Mouse (Mus musculus): ENCODE measurements around the gene Zdhhc4. TPM values are rescaled to one million over a fixed set of nuclear protein-coding genes. Genes with fewer than 3 reads are reported as not detected.

Gene Zdhhc4
- 53.3 and 63.0 TPM in 2 replicates for polyA plus RNA-seq (2012; rRNA removed)

DNA sequence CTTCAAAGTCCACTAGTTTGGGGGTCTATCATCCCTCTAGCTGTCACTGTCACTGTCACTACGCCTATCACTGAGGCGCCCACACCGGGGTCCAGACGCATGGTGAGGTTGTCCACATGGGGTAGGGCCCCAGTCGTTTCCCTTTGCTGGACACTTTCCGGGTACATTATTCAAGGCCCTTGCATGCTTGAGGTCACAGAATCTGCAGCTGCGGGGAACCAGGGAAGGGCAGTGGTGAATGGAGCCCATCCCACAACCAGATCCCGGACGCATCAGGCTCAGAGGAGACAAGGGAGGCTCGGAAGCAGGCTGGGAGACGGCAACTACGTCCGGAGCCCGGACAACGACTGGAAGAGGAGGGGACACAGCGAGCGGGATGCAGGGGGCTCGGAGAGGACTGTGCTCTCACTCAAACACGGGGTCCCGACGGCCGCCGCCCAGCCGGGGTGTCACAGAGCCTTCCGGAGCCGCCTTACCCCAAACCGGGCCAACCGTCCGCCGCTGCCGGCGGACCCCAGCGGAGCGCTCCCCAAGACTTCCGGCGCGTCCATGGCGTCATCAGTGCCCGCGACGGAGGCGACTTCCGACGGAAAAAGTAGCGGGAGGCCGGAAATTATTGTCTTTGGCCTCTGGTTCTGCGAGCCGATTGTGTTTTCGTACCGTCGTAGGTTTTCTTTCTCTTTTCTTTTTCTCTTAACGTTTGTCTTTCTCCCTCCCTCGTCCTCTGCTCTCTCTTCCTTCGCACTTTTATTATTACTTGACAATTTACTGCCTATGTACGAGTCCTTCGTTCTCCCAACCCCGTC lies at the start of gene Zdhhc4:
Gene Zdhhc4 (minus strand): TSS at position 567 of the 806 bp plus-strand sequence.
- peak; percentile 88 for DNase-seq (ENCODE audit: low read depth, low spot score)
- WGBS: under 1% methylated on average over 57 of the region's 57 CpGs

DNA sequence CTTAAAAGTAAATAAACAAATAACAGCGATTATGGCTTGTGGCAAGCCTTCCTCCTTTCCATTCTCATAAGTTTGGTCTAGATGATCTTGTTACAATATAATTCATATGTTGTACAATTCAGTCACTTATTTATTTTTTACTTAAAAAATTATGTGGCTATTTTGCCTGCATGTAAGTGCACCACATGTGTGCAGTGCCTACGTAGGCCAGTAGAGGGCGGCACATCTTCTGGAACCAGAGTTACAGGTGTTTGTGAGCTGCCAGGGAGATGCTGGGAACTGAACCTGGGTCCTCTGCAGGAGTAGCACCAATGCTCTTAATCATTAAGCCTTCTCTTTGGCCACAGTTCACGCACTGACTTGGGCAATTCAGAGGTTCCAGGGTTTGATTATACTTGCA lies 47.1 kb upstream of the Zdhhc4 start:
- 88% methylated on average over 4 of the region's 4 CpGs for WGBS
- DNase-seq (ENCODE audit: low read depth, low spot score): no peak

DNA sequence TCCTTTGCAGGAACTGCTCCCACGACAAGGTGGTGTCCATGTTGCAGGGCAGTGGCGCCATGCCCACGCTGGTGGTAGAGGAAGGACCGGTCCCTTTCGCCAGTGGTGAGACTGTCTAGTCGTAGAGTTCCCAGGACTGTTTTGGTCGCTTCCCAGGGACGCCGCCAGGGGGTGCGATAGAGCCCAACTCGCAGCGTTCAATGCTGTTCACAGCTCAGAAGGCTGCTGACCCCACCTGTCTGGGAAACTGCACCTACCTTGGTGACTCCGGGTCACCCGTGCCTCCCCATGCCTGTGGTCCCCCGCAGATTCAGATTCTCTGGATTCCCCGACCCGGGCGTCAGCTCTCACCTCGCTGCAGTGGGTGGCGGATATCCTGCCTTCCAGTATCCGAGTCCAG lies 46.2 kb upstream of the Zdhhc4 start:
- 4% methylated on average over 21 of the region's 21 CpGs for WGBS
- no peak for DNase-seq (ENCODE audit: low read depth, low spot score)

DNA sequence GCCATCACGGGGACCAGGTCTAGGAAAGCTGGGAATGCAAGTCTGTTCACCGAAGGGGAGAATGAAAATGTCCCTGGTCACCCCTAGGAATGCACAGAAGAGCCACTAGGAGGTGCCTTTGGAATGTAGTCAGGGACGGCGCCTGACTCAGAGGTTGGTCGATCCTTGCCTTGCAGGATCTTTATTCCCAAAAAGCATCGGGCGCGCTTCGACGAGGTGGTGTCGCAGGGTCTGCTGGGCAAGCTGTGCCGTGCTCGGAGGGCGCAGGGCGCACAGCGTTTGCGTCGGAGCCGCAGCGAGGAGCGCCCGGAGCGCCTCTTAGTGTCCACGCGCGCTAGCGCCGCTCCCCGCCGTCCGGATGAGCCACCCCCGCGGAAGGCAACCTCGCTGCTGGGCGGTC lies 43.8 kb upstream of the Zdhhc4 start:
- WGBS: 2% methylated on average over 35 of the region's 35 CpGs
- no peak for DNase-seq (ENCODE audit: low read depth, low spot score)

DNA sequence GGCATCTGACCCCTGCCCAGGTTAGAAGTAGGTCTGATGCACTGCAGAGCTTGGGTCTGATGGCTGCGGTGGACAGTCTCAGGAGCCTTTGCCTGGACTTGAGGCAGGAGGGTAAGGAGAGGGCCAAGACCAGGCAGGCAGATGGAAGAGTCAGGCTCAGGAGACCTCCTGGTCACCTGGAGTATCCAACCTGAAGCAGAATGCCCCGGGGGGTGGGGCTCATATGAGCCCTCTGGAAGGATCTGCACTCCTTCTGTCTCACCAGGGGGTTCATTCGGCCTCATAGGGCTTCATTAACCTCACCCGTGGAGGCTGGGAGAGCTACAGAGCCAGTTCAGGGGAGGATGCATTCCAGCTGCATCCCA lies 42.1 kb upstream of the Zdhhc4 start:
- 56% methylated on average over 4 of the region's 4 CpGs for WGBS
- DNase-seq (ENCODE audit: low read depth, low spot score): no peak

DNA sequence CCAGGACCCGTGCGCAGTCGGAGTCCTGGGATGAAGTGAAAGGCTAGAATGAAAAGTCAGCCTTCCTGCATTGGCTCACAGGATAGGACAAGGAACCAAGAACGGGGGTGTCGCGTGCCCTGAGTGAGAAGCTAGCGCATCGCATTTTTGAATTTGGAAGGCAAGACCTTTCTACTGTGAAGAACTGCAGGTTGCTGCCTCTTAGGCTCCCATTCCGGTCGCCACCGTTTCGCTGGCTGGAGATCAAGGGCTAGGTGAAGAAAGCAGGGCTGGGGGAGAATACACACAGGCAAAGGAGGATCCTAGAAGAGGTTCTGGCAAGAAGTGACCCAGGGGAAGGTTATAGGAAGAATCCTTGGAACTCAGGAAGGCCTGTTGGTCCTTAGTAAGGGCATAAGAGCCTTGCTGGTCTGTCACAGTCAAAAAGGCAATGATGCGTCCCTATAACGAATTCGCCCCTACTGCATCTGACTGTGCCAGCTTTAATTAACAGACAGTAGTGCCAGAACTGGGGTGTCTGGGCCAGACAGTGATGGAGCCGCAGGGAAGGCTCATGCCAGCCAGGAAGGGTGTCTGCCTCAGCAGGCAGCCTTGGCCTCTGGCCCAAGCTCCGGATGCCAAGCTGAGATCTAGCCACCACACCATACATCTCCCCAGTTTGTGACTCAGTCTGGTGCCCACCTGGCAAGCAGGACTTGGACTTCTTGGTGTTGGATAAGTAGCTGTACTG lies 41.5 kb upstream of the Zdhhc4 start:
- no peak for DNase-seq (ENCODE audit: low read depth, low spot score)
- 29% methylated on average over 17 of the region's 17 CpGs for WGBS

DNA sequence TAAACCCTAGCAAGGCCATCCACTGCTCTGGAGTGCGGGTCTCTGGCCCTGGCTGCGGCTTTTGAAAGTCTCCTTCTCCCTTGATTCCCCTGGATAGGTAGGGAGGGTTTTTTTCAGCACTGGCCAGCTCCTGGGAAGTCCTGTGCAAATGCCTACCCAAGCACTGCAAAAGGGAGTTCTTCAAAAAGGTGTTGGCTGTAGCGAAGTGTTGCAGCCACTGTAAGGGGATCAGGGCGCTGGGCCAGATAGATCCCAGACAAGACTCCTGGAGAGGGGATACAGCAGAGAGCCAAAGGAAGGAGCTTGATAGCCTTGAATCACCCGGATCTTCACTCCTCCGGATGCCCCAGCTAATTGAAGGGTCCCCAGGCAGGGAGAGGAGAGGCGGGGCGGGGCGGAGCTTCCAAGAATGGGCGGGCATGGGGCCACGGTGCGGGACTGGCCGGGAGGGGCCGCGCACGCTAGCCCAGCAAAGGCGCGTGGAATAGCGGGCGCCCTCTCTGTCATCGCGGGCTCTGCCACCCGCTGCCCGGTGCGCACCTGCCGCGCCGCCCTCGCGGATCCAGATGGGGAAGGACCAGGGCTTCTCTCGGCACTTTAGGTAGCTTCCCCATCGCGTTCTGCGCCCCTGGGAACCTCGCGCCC lies 40.7 kb upstream of the Zdhhc4 start:
- WGBS: 2% methylated on average over 36 of the region's 36 CpGs
- no peak for DNase-seq (ENCODE audit: low read depth, low spot score)

DNA sequence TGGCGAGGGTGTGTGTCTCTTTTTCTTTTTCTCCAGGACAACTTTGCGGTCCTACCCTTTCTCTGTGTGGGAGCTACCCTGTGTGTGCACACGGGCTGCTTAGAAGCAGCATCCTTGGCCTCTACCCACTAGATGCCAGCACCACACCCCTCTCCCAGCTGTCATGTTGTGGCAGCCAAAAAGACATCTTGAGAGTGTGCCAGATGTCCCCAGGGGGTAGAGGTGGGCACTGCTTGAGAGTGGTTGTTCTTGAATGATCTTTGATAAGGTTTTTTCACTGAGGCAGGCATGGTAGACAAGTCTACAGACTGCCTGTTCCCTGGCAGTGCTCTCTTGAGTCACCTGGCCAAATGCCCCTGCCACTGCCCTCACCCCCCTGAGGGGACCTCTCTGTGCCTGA lies 38.9 kb upstream of the Zdhhc4 start:
- DNase-seq (ENCODE audit: low read depth, low spot score): no peak
- WGBS: 62% methylated on average over 3 of the region's 3 CpGs

DNA sequence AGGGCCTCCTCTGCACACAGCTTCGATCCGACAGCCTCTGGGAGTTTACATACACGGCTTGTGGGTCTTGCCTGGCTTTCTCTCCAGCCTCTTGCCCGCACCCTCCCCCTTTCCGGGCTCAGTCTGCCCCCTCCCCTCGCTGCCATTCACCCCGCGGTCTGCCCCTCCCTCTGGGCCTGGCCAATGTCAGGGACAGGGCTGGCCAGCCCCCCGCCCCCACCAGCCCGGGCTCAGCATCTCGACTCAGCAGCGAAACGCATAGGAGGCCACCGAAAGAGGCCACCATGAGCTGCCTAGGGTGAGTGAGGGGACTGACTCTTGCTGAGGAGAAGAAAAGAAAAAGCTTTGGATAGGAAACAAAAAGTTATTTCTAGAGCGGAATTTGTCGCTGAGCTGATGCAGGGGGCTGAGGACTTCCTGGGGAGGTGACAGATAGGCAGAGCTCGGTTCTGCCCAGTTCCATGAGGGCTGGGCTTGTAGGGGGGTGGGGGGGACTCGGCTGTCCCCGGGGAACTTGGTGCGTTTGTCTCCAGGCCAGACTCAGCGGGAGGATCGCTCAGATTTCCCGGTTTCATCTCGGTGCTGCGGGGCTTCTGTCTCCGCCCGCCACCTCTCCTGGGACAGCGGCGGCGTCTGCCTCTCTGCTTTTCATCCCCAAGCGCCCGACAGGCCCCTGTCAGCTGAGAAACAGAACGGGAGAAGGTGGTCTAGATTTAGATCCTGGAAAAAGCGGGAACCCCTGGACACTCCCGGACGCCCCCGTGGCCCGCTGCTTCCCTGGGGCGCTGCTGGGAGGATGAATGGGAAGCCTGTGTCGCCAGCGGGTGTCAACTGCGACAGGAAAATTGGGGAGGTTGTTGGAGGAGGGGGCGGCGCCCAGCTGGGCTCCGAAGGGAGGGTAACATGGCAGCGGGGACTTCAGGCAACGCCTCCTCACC lies 34.9 kb upstream of the Zdhhc4 start:
- WGBS: 2% methylated on average over 47 of the region's 47 CpGs
- no peak for DNase-seq (ENCODE audit: low read depth, low spot score)

DNA sequence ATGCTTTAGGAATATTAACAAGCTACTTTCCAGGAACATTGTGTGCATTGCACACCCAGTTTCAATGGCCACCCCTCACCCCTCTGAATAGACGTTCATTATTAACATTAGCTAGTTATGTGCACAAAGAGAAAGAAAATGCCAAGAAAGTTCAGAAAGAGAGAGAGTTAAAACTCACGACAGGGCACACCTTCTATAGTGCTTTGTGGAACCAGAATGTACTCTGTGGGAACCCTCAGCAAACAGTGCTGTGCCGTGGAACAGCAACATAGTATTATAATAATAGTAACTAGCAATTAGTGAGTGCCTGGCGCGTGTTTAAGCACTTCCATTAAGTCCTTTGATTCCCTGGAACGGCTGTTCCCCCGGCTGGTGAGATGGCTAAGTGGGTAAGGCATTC lies 32.4 kb upstream of the Zdhhc4 start:
- no peak for DNase-seq (ENCODE audit: low read depth, low spot score)
- 59% methylated on average over 7 of the region's 7 CpGs for WGBS

DNA sequence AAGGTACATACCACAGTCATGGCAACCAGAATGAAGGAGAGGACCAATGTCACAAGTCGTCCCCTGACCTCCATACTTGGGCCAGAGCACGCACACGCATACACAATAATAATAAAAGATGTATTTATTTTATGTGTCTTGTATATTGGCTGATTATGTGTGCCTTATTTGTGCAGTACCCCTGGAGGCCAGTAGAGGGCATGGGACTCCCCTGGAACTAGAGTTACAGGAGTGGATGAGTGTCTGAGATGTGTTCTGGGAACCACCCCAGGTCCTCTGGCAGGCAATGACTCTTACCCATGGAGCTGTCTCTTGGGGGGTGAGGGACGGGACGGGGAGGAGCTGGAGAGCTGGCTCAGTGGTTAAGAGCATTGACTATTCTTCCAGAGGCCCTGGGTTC lies 30.9 kb upstream of the Zdhhc4 start:
- DNase-seq (ENCODE audit: low read depth, low spot score): no peak
- WGBS: 70% methylated on average over 5 of the region's 5 CpGs

DNA sequence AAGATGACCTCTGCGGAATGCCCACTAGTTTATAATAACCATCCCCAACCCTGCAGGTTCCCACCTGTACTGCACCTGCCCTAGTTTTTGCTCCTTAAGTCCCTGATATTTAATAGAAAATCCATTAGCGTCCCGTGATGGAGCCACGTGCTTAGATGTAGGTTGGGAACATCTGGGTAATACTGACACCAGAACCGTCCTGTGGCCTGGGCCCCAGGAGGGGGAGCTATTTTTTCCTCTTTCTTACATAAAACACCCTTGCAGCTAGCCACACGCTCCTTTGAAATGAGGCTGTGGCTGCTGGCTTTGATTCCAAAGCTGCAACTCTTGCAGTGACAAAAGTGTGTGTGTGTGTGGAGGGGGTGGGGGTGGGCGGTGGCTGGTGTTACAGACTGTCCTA lies 30.2 kb upstream of the Zdhhc4 start:
- WGBS: 36% methylated on average over 7 of the region's 7 CpGs
- no peak for DNase-seq (ENCODE audit: low read depth, low spot score)

DNA sequence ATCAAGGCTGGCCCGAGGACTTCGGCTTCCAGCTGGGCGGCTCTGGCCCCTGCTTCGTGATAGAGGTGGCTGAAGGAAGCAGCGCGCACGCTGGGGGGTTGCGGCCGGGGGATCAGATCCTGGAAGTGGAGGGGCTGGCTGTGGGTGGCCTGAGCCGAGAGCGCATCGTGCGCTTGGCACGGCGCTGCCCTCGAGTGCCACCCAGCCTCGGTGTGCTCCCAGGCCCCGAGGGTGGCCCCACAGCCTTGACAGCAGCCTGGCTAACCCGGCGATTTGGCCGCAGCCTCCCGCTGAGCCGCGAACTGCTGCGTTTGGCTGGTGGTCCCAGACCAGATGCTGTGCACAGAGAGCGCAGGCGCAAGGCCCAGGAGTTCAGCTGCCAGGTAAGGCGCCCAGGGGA lies 28.5 kb upstream of the Zdhhc4 start:
- DNase-seq (ENCODE audit: low read depth, low spot score): no peak
- WGBS: 7% methylated on average over 27 of the region's 28 CpGs

DNA sequence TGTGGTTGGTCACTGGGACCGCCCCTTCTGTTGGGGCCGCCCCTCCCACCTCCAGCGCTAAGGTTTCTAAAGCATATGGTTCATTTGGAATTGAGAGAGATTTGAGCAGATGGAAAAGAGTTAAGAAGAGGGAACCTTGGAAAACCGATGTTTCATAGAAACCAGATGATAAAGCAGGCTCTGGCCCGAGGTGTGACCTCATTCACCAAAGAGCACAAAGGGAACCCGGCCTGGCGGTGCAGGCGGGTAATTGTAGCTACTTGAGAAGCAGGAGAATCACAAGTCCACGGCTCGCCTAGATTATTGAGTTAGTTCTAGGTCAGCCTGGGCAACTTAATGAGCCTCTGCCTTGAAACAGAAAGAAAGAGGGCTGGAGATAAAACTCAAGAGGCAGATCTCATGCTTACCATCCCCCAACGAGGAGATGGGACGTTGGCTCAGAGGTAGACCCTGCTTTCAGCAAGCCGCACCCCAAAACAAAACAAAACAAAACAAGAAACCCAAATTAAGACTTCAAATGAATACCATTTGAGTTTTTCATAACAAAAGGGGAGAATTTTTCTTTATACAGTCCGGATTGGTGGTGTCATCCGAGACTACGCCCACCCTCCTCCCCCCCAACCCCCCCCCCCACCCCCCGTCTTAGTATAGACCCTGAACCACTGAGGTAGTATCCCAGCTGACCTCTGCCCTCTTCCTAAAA lies 27.8 kb upstream of the Zdhhc4 start, which contains the start of gene Grid2ip:
Gene Grid2ip (plus strand): TSS at position 653 of the 703 bp plus-strand sequence.
- DNase-seq (ENCODE audit: low read depth, low spot score): no peak

DNA sequence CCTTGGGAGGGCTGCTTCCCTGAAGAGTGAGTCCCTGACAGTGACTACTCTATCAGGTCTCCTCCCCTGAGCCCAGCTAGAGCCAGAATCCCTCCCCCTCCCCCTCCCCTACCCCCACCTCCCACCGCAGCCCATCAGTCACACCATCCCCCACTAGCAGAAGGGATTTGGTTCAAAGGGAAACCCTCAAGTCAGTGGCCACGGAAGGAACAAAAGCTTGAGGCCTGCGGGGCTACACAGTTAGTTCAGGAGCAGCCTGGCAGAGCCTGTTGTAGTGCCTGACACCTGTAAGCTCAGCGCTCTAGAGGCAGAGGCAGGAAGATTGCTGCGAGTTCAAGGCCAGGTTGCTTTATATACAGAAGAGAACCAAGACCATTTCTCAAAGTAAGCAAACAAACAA lies 27.0 kb upstream of the Zdhhc4 start:
- no peak for DNase-seq (ENCODE audit: low read depth, low spot score)
- WGBS: 44% methylated on average over 5 of the region's 5 CpGs

More for the DNA sequence above, 27.8 kb upstream of the Zdhhc4 start, which contains the start of gene Grid2ip:
- WGBS: 22% methylated on average over 17 of the region's 17 CpGs

DNA sequence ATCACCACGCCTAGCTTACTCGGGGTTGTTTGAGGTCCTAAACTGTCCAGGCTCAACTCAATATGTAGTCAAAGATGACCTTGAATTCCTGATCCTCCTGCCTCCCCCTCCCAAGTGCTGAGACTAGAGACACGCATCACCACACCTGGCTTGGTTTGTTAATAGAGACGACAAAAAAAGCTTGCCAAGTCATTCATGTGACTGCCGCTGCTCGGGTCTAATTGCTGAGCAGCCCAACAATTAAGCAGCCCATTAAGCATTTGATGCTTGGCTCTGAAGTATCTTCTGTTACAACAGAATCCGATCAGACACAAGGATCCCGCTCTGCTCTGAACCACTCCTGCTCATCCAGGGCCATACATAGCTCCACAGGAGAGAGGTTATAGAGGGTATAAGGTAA lies 17.3 kb upstream of the Zdhhc4 start:
- 57% methylated on average over 8 of the region's 8 CpGs for WGBS
- no peak for DNase-seq (ENCODE audit: low read depth, low spot score)

DNA sequence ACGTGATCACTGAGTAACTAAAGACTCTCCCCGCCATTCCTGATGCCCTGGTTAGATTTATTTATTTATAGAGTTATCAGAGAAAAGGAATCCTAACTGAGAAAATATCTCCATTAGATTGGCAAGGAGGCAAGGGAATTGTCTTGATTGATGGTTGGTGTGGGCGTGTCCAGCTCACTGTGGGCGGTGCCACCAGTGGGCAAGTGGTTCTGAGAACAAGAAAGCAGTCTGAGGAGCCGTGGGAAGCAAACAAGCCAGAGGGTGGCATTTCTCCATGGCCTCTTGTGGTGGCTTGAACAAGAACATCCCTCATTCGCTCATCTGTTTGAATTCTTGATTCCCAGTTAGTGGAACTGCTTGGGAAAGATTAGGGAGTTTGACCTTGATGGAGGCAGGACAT lies 10.5 kb upstream of the Zdhhc4 start:
- 42% methylated on average over 6 of the region's 6 CpGs for WGBS
- DNase-seq (ENCODE audit: low read depth, low spot score): no peak

DNA sequence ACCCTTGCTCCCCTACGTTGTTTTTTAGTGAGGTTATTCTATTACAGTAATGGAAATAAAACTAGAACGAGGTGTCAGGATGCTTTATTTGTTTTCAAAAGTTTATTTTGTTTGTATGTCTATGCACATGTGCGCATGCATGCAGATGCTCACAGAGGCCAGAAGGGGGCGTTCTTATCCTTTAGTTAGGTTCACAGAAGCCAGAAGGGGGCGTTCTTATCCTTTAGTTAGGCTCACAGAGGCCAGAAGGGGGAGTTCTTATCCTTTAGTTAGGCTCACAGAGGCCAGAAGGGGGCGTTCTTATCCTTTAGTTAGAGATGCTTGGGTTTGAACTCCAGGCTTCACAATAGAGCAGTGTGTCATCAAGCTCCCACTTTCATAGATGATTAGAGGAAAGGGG lies 7.5 kb upstream of the Zdhhc4 start:
- WGBS: 59% methylated on average over 6 of the region's 6 CpGs
- DNase-seq (ENCODE audit: low read depth, low spot score): no peak

DNA sequence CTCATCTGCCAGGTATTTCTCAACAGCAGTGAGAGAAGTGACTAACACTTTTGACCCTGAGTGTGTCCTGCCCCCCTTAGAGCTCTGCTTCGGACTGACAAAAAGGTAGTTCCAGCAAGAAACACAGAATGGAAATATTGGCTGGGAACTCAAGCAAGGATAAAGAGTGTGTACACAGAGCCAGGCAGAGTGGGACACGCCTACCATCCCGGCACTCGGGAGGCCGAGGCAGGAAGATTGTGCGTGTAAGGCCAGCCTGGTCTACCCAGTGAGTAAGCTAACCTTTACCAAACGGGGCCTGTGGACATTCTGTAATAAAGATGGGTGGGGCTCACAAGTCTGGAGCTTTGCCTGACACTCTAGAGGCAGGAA lies 6.0 kb upstream of the Zdhhc4 start:
- no peak for DNase-seq (ENCODE audit: low read depth, low spot score)
- WGBS: 50% methylated on average over 7 of the region's 7 CpGs
